Mouse (Mus musculus): ENCODE results near the gene Lancl2.

DNA sequence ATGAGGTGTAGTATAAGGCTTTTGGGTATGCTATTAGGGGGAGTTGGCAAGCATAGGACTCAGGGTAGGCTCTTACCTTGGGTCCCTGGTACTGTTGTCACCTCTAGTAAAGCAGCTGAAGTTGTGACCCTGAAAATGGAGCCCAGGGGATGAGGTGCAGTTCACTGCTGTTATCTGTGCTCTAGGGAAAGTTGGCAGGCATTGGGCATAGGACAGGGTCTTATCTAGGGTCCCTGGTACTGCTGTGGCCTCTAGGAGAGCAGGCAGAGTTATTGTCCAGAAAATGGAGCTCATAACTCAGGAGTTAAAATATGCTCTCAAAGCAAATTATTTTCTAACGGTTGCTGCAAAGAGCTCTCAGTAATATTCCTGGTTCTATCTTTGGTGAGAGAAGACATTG is 19.0 kb downstream of the Lancl2 start:
- TF ChIP-seq POLR2A (IDR thresholded peaks at IDR 0.05; ENCODE audit: extremely low read depth, insufficient read depth, low read length) (no peak), CTCF (IDR thresholded peaks at IDR 0.05; ENCODE audit: extremely low read depth, insufficient read depth, low read length) (no peak)

Measured in cortical plate, adult 2 months (tissue).